Mouse (Mus musculus) E14TG2a.4 (cell line): ENCODE data around the gene Mrpl28.

Experiments
- H3K27me3 ChIP-seq: 2 replicates; pipeline ENCODE4 v1.6.1; 2014; ENCODE audit warnings: low read length, control low read depth; ENCODE audit not compliant: insufficient read depth
- H3K36me3 ChIP-seq: 2 replicates; pipeline ENCODE4 v1.6.1; 2014; ENCODE audit warnings: low read length, control low read depth; ENCODE audit not compliant: insufficient read depth
- H3K4me1 ChIP-seq: replicated peaks from 2 replicates; pipeline ENCODE4 v1.6.1; 2014; ENCODE audit warnings: low read depth, low read length, control low read depth
- H3K4me3 ChIP-seq: replicated peaks from 2 replicates; pipeline ENCODE4 v1.5.1; 2014; ENCODE audit warnings: mild to moderate bottlenecking, low read length
- H3K9me3 ChIP-seq: 2 replicates; pipeline ENCODE4 v1.6.1; 2014; ENCODE audit warnings: low read length, control low read depth
- CTCF ChIP-seq: conservative IDR thresholded peaks from 2 replicates; pipeline ENCODE4 v1.5.1; 2014; ENCODE audit warnings: low read length
- NANOG ChIP-seq: IDR thresholded peaks from 2 replicates; pipeline ENCODE4 v1.6.1; 2014; ENCODE audit warnings: borderline replicate concordance, low read length, mixed read lengths
- POU5F1 ChIP-seq: IDR thresholded peaks from 2 replicates; pipeline ENCODE4 v1.6.1; 2014; ENCODE audit warnings: low read length, borderline replicate concordance

Mrpl28 gene

GRCm38 (mm10) chr17:26123267-26123684, at the start of gene Mrpl28:
Gene Mrpl28 (plus strand): TSS chr17:26123500.
- peak within 1 kb of the TSS; percentile 100 for H3K4me3 ChIP-seq
- no peak for TF ChIP-seq POU5F1
- TF ChIP-seq NANOG = no peak
- no peak for TF ChIP-seq CTCF
- peaks cover 85% of the 10 kb centered on the region for H3K36me3 ChIP-seq
- H3K9me3 ChIP-seq = no peaks in the 10 kb centered on the region
- no peaks in the 10 kb centered on the region for H3K27me3 ChIP-seq
- peaks cover 68% of the 10 kb centered on the region for H3K4me1 ChIP-seq

DNA sequence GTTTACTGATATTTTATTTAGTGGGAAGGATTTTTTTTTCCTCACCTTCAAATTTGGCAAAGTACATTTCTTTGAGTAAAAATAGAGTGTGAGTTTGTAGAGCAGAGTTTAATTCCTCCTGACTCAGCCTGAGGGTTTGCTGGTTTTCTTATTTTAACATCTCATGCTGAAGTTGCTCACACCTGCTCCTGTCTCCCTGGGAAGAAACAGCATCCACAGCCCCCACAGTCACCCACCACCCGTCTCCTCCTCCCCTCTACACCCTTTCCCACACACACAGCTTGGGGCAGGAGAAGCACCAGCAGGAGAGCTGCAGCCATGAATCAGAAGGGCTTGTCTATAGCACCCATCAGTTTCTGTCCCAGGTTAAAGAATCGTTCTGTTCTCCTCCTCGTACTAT, 48.1 kb upstream of the Mrpl28 start:
- Histone ChIP-seq H3K9me3 (no peaks in the 10 kb centered on the region), H3K4me1 (peaks cover 7% of the 10 kb centered on the region)
- no peak for TF ChIP-seq NANOG
- no peak for TF ChIP-seq POU5F1
- no peak for TF ChIP-seq CTCF

DNA sequence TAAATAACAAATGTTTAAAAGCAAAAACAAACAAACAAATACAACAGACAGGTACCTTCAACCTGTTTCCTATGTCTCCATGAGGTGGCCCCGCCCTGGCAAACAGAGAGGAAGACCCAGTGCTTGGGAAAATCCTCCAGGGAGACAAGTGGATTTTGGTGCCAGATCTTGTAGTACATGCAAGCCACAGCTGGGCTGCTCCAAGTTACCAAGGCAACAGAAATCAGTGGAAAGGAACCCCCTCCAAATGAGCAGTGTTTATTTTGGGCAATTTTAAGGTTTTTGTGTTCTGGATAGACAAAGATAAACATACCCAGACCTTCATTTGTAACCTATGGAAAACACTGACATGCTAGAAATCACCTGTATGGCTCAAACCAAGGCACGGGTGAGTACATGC, 44.4 kb upstream of the Mrpl28 start:
- TF ChIP-seq POU5F1 = no peak
- no peak for TF ChIP-seq NANOG
- no peak for TF ChIP-seq CTCF

More for the DNA sequence above, 48.1 kb upstream of the Mrpl28 start:
- Histone ChIP-seq H3K36me3 (no peaks in the 10 kb centered on the region), H3K27me3 (peaks cover 13% of the 10 kb centered on the region; the same call in 1 of the 2 replicates), H3K4me3 (no peak overlapping the region)

GRCm38 (mm10) chr17:26080867-26081266, 42.4 kb upstream of the Mrpl28 start:
- TF ChIP-seq NANOG (no peak), POU5F1 (no peak), CTCF (no peak)
- H3K27me3 ChIP-seq = peaks cover 5% of the 10 kb centered on the region; the same call in 1 of the 2 replicates
- 0 out of 2 replicates have a peak, but pooled peaks cover 11% of the 10 kb centered on the region for H3K4me1 ChIP-seq
- H3K36me3 ChIP-seq = peaks cover 22% of the 10 kb centered on the region
- H3K9me3 ChIP-seq = no peaks in the 10 kb centered on the region
- no peak overlapping the region for H3K4me3 ChIP-seq

More for the DNA sequence above, 44.4 kb upstream of the Mrpl28 start:
- H3K4me3 ChIP-seq = no peak overlapping the region
- 0 out of 2 replicates have a peak, but pooled peaks cover 10% of the 10 kb centered on the region for H3K4me1 ChIP-seq
- peaks cover 5% of the 10 kb centered on the region; the same call in 1 of the 2 replicates for H3K27me3 ChIP-seq
- H3K9me3 ChIP-seq = no peaks in the 10 kb centered on the region
- peaks cover 19% of the 10 kb centered on the region for H3K36me3 ChIP-seq

DNA sequence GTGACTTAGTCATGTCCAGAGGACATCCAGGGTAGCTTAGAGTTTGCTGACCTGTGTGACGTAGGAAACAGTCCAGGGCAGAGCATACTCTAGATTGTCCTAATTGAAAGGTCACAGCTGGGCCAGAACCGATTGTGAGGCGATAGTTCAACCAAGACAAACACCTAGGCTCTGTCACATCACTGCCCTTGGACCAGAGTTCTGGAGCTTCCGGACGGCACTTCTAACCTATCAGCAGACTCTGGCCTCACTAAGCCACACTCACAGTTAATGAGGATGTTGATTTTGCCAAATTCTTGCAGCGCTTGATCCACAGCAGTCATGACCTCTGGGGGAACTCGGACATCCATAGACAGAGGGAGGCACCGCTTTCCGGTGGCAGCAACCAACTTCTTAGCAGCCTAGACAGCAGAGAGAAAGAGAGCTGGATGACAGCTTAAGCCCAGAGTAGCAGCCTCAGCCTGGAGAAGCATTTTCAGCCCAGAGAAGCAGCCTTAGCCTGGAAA, 36.2 kb upstream of the Mrpl28 start:
- Histone ChIP-seq H3K4me3 (no peak overlapping the region), H3K4me1 (peaks cover 31% of the 10 kb centered on the region), H3K9me3 (peaks cover 2% of the 10 kb centered on the region; the same call in 1 of the 2 replicates), H3K27me3 (no peaks in the 10 kb centered on the region), H3K36me3 (peaks cover 53% of the 10 kb centered on the region)
- TF ChIP-seq CTCF = no peak
- no peak for TF ChIP-seq POU5F1
- TF ChIP-seq NANOG = no peak

DNA sequence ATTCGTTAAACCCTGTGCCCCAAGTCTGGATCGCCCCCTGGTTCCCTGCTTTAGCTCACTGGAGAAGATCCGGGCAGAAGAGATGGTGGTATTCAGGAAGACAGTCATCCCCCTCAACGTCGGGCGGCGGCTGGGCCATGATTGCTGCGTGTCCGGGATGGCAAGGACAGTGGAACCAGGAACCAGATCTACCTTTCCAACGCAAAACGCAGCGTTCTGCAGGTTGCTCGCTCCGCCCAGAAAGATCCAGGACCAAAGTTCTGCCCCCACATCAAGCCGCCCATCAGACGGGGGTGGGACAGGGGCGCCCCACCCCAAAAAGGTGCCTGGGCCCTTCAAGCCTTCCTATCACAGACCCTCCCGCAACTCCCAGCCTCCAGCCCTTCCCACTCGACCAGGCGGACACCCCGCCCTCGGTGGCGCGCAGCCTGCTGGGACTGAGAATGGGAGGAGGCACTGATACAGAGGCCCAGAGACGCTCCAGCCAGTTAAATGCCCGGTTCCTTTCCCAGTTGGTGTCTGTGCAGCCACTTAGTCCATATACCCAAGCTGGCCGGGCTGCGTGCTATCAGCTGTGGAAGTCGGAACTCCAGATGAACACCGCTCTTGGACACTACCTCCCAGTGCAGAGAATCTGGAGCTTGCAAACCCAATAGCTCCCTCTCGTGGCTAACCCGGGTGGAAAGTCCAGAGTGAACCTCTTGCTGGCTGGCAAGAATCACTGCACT, 33.2 kb upstream of the Mrpl28 start, which contains the start of gene Decr2:
Gene Decr2, minus strand, starts transcription at position 433 of the 728 bp plus-strand sequence.
- peaks cover 43% of the 10 kb centered on the region for H3K4me1 ChIP-seq
- H3K27me3 ChIP-seq = no peaks in the 10 kb centered on the region
- H3K4me3 ChIP-seq = peak within 1 kb of the TSS; percentile 84
- peak; percentile 87 for TF ChIP-seq CTCF
- TF ChIP-seq POU5F1 = no peak
- H3K9me3 ChIP-seq = peaks cover 4% of the 10 kb centered on the region; the same call in 1 of the 2 replicates
- H3K36me3 ChIP-seq = peaks cover 58% of the 10 kb centered on the region

- peaks cover 29% of the 10 kb centered on the region for H3K4me1 ChIP-seq
These were observed 28.7 kb upstream of the Mrpl28 start for GRCm38 (mm10) chr17:26094531-26095110.

DNA sequence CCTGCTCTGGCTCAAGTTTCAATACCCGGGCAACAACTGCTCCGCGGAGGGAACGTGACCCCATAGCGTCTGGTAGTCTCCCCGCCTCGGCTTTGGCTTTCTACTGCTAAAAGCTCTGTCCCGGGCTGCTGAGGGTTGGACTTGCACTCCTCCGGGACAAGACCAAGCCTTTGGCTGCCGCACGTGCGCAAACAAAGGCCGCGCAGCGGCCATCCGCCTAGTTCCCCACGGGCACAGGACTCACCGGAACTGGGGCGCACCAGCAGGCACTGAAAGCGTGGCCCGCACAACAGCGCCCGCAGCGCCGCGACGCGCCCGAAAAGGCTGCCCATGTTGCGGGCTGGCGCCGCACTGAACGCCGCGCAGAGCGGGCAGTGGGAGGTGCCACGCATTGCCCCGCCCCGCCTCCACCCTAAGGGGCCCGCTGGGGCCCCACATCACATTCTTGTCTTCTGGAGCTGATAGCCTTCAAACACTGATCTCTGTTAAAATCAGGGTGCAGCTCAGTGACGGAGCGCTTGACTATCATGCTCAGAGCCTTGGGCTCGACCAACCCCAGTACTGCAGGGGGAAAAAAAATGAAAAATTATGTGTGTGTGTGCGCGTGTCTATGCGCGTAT, 28.1 kb upstream of the Mrpl28 start, which contains the start of gene Nme4:
Gene Nme4, minus strand, starts transcription at position 482 of the 620 bp plus-strand sequence.
- Histone ChIP-seq H3K4me1 (peaks cover 30% of the 10 kb centered on the region), H3K4me3 (peak within 1 kb of the TSS; percentile 92), H3K36me3 (peaks cover 37% of the 10 kb centered on the region), H3K27me3 (no peaks in the 10 kb centered on the region), H3K9me3 (peaks cover 4% of the 10 kb centered on the region; the same call in 1 of the 2 replicates)
- TF ChIP-seq CTCF (no peak), NANOG (no peak), POU5F1 (no peak)

More at GRCm38 (mm10) chr17:26094531-26095110, 28.7 kb upstream of the Mrpl28 start:
- Histone ChIP-seq H3K4me3 (peak overlapping the region; percentile 92), H3K27me3 (no peaks in the 10 kb centered on the region), H3K9me3 (peaks cover 4% of the 10 kb centered on the region; the same call in 1 of the 2 replicates), H3K36me3 (peaks cover 37% of the 10 kb centered on the region)
- TF ChIP-seq NANOG (no peak), POU5F1 (no peak), CTCF (no peak)
